Mouse (Mus musculus) layer of hippocampus, postnatal 14 days (tissue): Measurements from ENCODE around the gene Pdcd2. TPM values are rescaled to one million over a fixed set of nuclear protein-coding genes. Genes with fewer than 3 reads are reported as not detected.
A peak's percentile ranks its signal among the peaks of the same experiment; 100 is the strongest.

ENCODE experiments used
- DNase-seq, 2 experiments: peaks; one replicate each; pipeline ENCODE4 v3.0.0; 2021 to 2022; ENCODE audit warnings: low spot score in 2 of 2, mixed read lengths in 1 of 2
- total RNA-seq, 2 experiments: library from RNA; stranded (reverse); gene quantifications; 2 replicates each; pipeline ENCODE4 v1.2.3; 2021

Pdcd2 gene
- total RNA-seq, 2 experiments from 2014 or later = 15.1 to 20.0 TPM

DNA sequence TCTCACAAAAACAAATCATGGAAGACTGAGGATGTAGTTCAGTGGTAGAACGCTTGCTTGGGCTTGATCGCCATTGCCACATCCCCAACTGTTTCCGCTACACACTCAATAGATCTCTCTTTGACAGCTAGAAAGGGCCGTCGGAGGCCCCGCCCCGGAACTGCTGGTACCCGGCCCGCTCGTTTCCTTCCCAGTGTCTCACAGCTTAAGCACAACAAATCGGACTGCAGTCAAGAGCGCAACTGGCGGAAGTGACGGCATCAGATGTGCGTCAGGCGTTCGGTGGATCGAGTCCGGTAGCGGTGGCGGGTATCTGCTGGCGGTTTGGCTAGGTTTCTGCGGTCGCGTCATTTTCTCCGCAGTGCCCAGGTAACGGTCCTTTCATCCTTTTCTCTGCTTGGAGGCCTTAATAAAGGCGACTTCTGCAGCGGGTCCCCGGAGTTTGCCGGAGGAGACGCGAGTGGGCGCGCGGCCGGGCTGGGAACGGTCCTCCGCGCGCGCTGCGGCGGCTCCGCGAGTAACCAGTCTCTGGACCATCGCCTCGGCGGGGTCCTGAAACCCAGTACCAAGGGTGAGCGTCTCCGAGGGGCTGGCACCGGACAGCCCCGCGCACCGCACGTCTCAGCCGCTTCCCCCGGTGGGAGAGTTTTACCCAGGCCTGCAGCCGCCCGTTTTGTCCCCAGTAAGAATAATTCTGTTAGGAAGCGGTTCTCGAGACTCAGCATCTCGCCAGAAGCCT lies 27.3 kb downstream of the Pdcd2 start, which contains the start of the genes Psmb1 and Tbp:
Gene Psmb1 (minus strand): TSS at position 96 of the 739 bp plus-strand sequence.
Gene Tbp (plus strand): TSS at position 233 of the 739 bp plus-strand sequence.
- DNase-seq = peak; percentile 96 to 98

DNA sequence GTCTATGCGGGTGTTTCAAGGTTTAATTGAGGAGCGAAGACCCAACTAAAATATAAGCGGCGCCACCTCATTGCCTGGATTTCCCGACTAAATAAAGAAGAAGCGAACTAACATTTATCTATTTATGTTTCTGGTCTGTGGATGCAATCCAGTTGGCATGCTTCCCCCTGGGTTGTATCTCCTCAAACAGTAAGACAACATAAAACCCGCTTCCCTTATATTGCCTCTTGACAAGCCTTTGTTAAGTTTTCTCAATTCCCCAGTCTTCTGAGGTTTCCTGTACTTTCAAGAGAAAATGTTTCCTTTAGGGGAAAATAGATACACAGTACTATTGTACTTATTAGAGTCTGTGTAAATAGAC lies 28.4 kb downstream of the Pdcd2 start:
- DNase-seq = no peak

GRCm38 (mm10) chr17:15497882-15498752 lies 29.0 kb downstream of the Pdcd2 start:
- DNase-seq = peak; percentile 94 to 96

DNA sequence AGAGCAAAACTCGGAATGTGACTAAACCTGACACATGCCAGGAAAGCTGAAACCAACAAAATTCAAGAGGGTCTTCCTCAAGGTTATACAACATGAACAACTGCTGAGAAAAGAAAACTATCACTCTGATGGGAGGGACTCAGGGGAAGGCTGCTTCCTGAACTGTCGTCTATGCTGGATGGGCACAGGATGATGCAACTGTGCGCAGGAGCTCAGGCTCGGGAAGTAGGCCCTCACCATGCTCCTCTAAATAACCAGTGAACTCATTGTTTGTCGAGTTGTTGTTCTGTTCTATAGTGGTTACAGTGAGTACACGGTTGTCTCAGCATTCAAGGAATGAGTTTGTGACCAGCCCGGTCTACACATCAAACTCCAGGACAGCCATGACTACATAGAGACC lies 36.6 kb downstream of the Pdcd2 start:
- DNase-seq = no peak

GRCm38 (mm10) chr17:15472671-15473070 lies 54.4 kb downstream of the Pdcd2 start:
- DNase-seq = no peak

Other genes with a start within 250 kb of the Pdcd2 start
- 10 to 100 TPM; 10.6 to 12.3 TPM for gene Dll1, start 150.4 kb downstream of the Pdcd2 start, total RNA-seq
- gene Fam120b, start 131.1 kb downstream of the Pdcd2 start, total RNA-seq = 10 to 100 TPM; 33.4 to 34.9 TPM
- gene Psmb1, start 27.6 kb downstream of the Pdcd2 start, total RNA-seq = 100 to 1,000 TPM; 127 to 134 TPM
- gene Tbp, start 27.4 kb downstream of the Pdcd2 start, total RNA-seq = 10 to 100 TPM; 28.5 to 34.3 TPM
- 1 to 10 TPM; 2.8 to 3.7 TPM for gene Prdm9, start 37.1 kb upstream of the Pdcd2 start, total RNA-seq
- gene Chd1, start 177.7 kb upstream of the Pdcd2 start, total RNA-seq = 10 to 100 TPM; 18.7 to 23.6 TPM